Mouse (Mus musculus) CH12.LX (cell line): ENCODE results near the gene Kmt5c. TPM values are rescaled to one million over a fixed set of nuclear protein-coding genes. Genes with fewer than 3 reads are reported as not detected.

ENCODE experiments used
- DNase-seq: peaks from one replicate; pipeline ENCODE4 v3.0.0-alpha.2; 2013; ENCODE audit errors: extremely low read depth
- H3K27ac ChIP-seq: 2 replicates; pipeline ENCODE4 v1.5.1; 2012; ENCODE audit warnings: low read depth, mild to moderate bottlenecking, control low read depth, moderate library complexity; ENCODE audit not compliant: insufficient read depth
- H3K27me3 ChIP-seq: replicated peaks from 2 replicates; pipeline ENCODE3; 2012; ENCODE audit warnings: inconsistent platforms
- H3K36me3 ChIP-seq, 2 experiments: replicated peaks in 1 of 2; 2 replicates each; pipeline versions ENCODE3 to v1.6.1; 2012; ENCODE audit warnings: inconsistent platforms in 1 of 2, low read length in 1 of 2, mild to moderate bottlenecking in 1 of 2, mixed read lengths in 1 of 2, moderate library complexity in 1 of 2; ENCODE audit not compliant: control insufficient read depth in 1 of 2, insufficient read depth in 1 of 2
- H3K4me1 ChIP-seq, 2 experiments: 2 replicates each; pipeline ENCODE4 v1.6.1; 2012; ENCODE audit warnings: inconsistent platforms in 1 of 2, moderate library complexity in 1 of 2; ENCODE audit not compliant: insufficient read depth in 2 of 2, control insufficient read depth in 1 of 2
- H3K4me2 ChIP-seq: 2 replicates; pipeline ENCODE4 v1.6.1; 2012; ENCODE audit warnings: low read depth, mild to moderate bottlenecking, control low read depth; ENCODE audit not compliant: poor library complexity, insufficient read depth, severe bottlenecking
- H3K4me3 ChIP-seq, 3 experiments: fragments of 150-350 bp in 1 of 3; sonication (generic) in 1 of 3; replicated peaks in 1 of 3; 2 replicates each; pipeline versions ENCODE3 to v1.5.1; 2011 to 2012; ENCODE audit warnings: low read depth in 2 of 3, low read length in 2 of 3, mild to moderate bottlenecking in 2 of 3, moderate library complexity in 2 of 3, control low read depth in 1 of 3, improper control_type of control experiment in 1 of 3, inconsistent platforms in 1 of 3, mixed read lengths in 1 of 3; ENCODE audit not compliant: poor library complexity in 1 of 3
- H3K79me2 ChIP-seq: replicated peaks from 2 replicates; pipeline ENCODE4 v1.6.1; 2012; ENCODE audit warnings: mild to moderate bottlenecking, moderate library complexity; ENCODE audit not compliant: control insufficient read depth, poor library complexity, insufficient read depth, severe bottlenecking; ENCODE audit errors: extremely low read depth
- H3K9ac ChIP-seq: 2 replicates; pipeline ENCODE4 v1.6.1; 2012; ENCODE audit warnings: low read depth, mild to moderate bottlenecking, control low read depth, moderate library complexity; ENCODE audit not compliant: insufficient read depth
- H3K9me3 ChIP-seq: replicated peaks from 2 replicates; pipeline ENCODE3; 2012; ENCODE audit warnings: low read length, inconsistent platforms, mixed read lengths
- BHLHE40 ChIP-seq: IDR thresholded peaks from 2 replicates; pipeline ENCODE4 v1.6.1; 2011; ENCODE audit warnings: mild to moderate bottlenecking, low read depth, low read length, improper control_type of control experiment
- CHD1 ChIP-seq: IDR thresholded peaks from 2 replicates; pipeline ENCODE4 v1.6.1; 2012; ENCODE audit warnings: low read depth, low read length, improper control_type of control experiment, inconsistent platforms
- CTCF ChIP-seq, 2 experiments: IDR thresholded peaks in 1 of 2; conservative IDR thresholded peaks in 1 of 2; 2 replicates each; pipeline ENCODE4 v1.5.1; 2011 to 2012; ENCODE audit warnings: low read depth in 2 of 2, low read length in 2 of 2, improper control_type of control experiment in 1 of 2, inconsistent platforms in 1 of 2, mild to moderate bottlenecking in 1 of 2, moderate library complexity in 1 of 2
- E2F4 ChIP-seq: IDR thresholded peaks from 2 replicates; pipeline ENCODE4 v1.6.1; 2011; ENCODE audit warnings: low read depth, low read length, improper control_type of control experiment; ENCODE audit not compliant: insufficient replicate concordance
- ELF1 ChIP-seq: IDR thresholded peaks from 2 replicates; pipeline ENCODE4 v1.6.1; 2014; ENCODE audit warnings: low read depth, mild to moderate bottlenecking, inconsistent platforms, low read length, improper control_type of control experiment
- EP300 ChIP-seq: IDR thresholded peaks from 2 replicates; pipeline ENCODE4 v1.6.1; 2011; ENCODE audit warnings: low read length, improper control_type of control experiment
- ETS1 ChIP-seq: conservative IDR thresholded peaks from 2 replicates; pipeline ENCODE4 v1.6.1; 2012; ENCODE audit warnings: low read depth, mild to moderate bottlenecking, inconsistent platforms, low read length, improper control_type of control experiment, moderate library complexity
- GABPA ChIP-seq: IDR thresholded peaks from 2 replicates; pipeline ENCODE4 v1.6.1; 2012; ENCODE audit warnings: low read depth, low read length, improper control_type of control experiment, inconsistent platforms; ENCODE audit not compliant: insufficient replicate concordance
- HCFC1 ChIP-seq: IDR thresholded peaks from 2 replicates; pipeline ENCODE4 v1.6.1; 2012; ENCODE audit warnings: low read depth, mild to moderate bottlenecking, inconsistent platforms, low read length, improper control_type of control experiment
- IRF4 ChIP-seq: IDR thresholded peaks from 2 replicates; pipeline ENCODE4 v1.6.1; 2014; ENCODE audit warnings: low read depth, mild to moderate bottlenecking, inconsistent platforms, low read length, improper control_type of control experiment
- JUND ChIP-seq: conservative IDR thresholded peaks from 2 replicates; pipeline ENCODE4 v1.6.1; 2011; ENCODE audit warnings: low read depth, low read length, improper control_type of control experiment
- KAT2A ChIP-seq: IDR thresholded peaks from 2 replicates; pipeline ENCODE4 v1.6.1; 2012; ENCODE audit warnings: low read length, improper control_type of control experiment, inconsistent platforms; ENCODE audit not compliant: insufficient replicate concordance
- MAFK ChIP-seq: IDR thresholded peaks from 2 replicates; pipeline ENCODE4 v1.6.1; 2011; ENCODE audit warnings: low read length, improper control_type of control experiment; ENCODE audit not compliant: insufficient replicate concordance
- MEF2A ChIP-seq: IDR thresholded peaks from 2 replicates; pipeline ENCODE4 v1.6.1; 2014; ENCODE audit warnings: low read depth, mild to moderate bottlenecking, inconsistent platforms, low read length, improper control_type of control experiment, borderline replicate concordance
- MYC ChIP-seq: IDR thresholded peaks from 2 replicates; pipeline ENCODE4 v1.6.1; 2011; ENCODE audit warnings: low read depth, mild to moderate bottlenecking, improper control_type of control experiment, low read length
- NELFE ChIP-seq: IDR thresholded peaks from 2 replicates; pipeline ENCODE4 v1.6.1; 2011; ENCODE audit warnings: low read depth, low read length, improper control_type of control experiment
- PAX5 ChIP-seq: IDR thresholded peaks from 2 replicates; pipeline ENCODE4 v1.6.1; 2012; ENCODE audit warnings: low read length, inconsistent platforms, mixed read lengths
- POLR2A ChIP-seq: IDR thresholded peaks from 2 replicates; pipeline ENCODE4 v1.6.1; 2011; ENCODE audit warnings: low read depth, mild to moderate bottlenecking, improper control_type of control experiment, low read length
- POLR2AphosphoS2 ChIP-seq: IDR thresholded peaks from 2 replicates; pipeline ENCODE4 v1.6.1; 2011; ENCODE audit warnings: low read depth, low read length, improper control_type of control experiment
- SIN3A ChIP-seq: IDR thresholded peaks from 2 replicates; pipeline ENCODE4 v1.6.1; 2012; ENCODE audit warnings: low read length, improper control_type of control experiment, inconsistent platforms
- SMC3 ChIP-seq: IDR thresholded peaks from 2 replicates; pipeline ENCODE4 v1.6.1; 2011; ENCODE audit warnings: low read depth, low read length, improper control_type of control experiment
- TBP ChIP-seq: conservative IDR thresholded peaks from 2 replicates; pipeline ENCODE4 v1.6.1; 2011; ENCODE audit warnings: low read depth, low read length, improper control_type of control experiment
- TCF12 ChIP-seq: IDR thresholded peaks from 2 replicates; pipeline ENCODE4 v1.6.1; 2014; ENCODE audit warnings: low read depth, mild to moderate bottlenecking, inconsistent platforms, low read length, improper control_type of control experiment
- UBTF ChIP-seq: IDR thresholded peaks from 2 replicates; pipeline ENCODE4 v1.6.1; 2012; ENCODE audit warnings: low read depth, mild to moderate bottlenecking, inconsistent platforms, low read length, improper control_type of control experiment, moderate library complexity
- USF2 ChIP-seq: conservative IDR thresholded peaks from 2 replicates; pipeline ENCODE4 v1.6.1; 2011; ENCODE audit warnings: low read depth, low read length, improper control_type of control experiment
- ZKSCAN1 ChIP-seq: IDR thresholded peaks from 2 replicates; pipeline ENCODE4 v1.6.1; 2012; ENCODE audit warnings: low read depth, inconsistent platforms, low read length, improper control_type of control experiment, borderline replicate concordance
- ZMIZ1 ChIP-seq: IDR thresholded peaks from 2 replicates; pipeline ENCODE4 v1.6.1; 2012; ENCODE audit warnings: low read depth, mild to moderate bottlenecking, inconsistent platforms, low read length, improper control_type of control experiment
- ZNF384 ChIP-seq: IDR thresholded peaks from 2 replicates; pipeline ENCODE4 v1.6.1; 2012; ENCODE audit warnings: low read depth, low read length, improper control_type of control experiment, inconsistent platforms
- dilution Hi-C: fragments of 300-500 bp; cut with MboI; formaldehyde crosslinking; loops from 2 replicates; pipeline ENCODE4 v1.14.3; 2020; ENCODE audit warnings: low sequenced_read_pairs; ENCODE audit not compliant: extremely low pct_unique_long_range_greater_than_20kb, extremely low pct_ligation_motif_present
- in situ Hi-C: fragments of 300-500 bp; cut with MboI; formaldehyde crosslinking; loops from 3 replicates; pipeline ENCODE4 v1.14.3; 2019; ENCODE audit warnings: low sequenced_read_pairs, low pct_ligation_motif_present, low pct_unique_long_range_greater_than_20kb, mixed read lengths
- polyA plus RNA-seq: library from polyadenylated mRNA; unstranded; fragments of >175 nt; gene quantifications from 2 replicates; pipeline ENCODE4 v1.2.1, GENCODE M21; 2012; ENCODE audit warnings: low read depth; ENCODE audit not compliant: insufficient read length
- total RNA-seq, 2 experiments: library from RNA; depleted of rRNA; stranded (reverse); fragments of 300-350 nt in 1 of 2; fragments of >200 nt in 1 of 2; gene quantifications; 2 replicates each; pipeline ENCODE4 v1.2.3; 2012 to 2014

The Kmt5c gene
- total and polyA plus RNA-seq, 3 experiments: 41.2 to 46.7 (median 41.3) TPM

GRCm38 (mm10) chr7:4751971-4752820 is 12.3 kb downstream of the Kmt5c start:
- TF ChIP-seq POLR2AphosphoS2: no peak
- TF ChIP-seq MEF2A: no peak
- TF ChIP-seq NELFE: no peak
- no peak for TF ChIP-seq ZNF384
- TF ChIP-seq ZKSCAN1: no peak
- TF ChIP-seq PAX5: no peak
- TF ChIP-seq UBTF: no peak
- no peak for TF ChIP-seq ETS1
- TF ChIP-seq ELF1: no peak
- TF ChIP-seq TBP: no peak
- TF ChIP-seq CHD1: no peak
- no peak for TF ChIP-seq SIN3A
- no peaks in the 10 kb centered on the region for H3K79me2 ChIP-seq
- H3K27me3 ChIP-seq: no peaks in the 10 kb centered on the region
- H3K27ac ChIP-seq: no peak overlapping the region
- dilution Hi-C loops: no loop called here
- peaks cover 0 to 37% of the 10 kb centered on the region in 2 experiments for H3K36me3 ChIP-seq
- no peak overlapping the region for H3K4me2 ChIP-seq
- in situ Hi-C loops: no loop called here
- 0 out of 4 replicates have a peak, but pooled peaks cover 0 to 4% of the 10 kb centered on the region in 2 experiments for H3K4me1 ChIP-seq
- H3K4me3 ChIP-seq: no peak overlapping the region
- DNase-seq: no peak
- no peaks in the 10 kb centered on the region for H3K9me3 ChIP-seq
- H3K9ac ChIP-seq: no peak overlapping the region

DNA sequence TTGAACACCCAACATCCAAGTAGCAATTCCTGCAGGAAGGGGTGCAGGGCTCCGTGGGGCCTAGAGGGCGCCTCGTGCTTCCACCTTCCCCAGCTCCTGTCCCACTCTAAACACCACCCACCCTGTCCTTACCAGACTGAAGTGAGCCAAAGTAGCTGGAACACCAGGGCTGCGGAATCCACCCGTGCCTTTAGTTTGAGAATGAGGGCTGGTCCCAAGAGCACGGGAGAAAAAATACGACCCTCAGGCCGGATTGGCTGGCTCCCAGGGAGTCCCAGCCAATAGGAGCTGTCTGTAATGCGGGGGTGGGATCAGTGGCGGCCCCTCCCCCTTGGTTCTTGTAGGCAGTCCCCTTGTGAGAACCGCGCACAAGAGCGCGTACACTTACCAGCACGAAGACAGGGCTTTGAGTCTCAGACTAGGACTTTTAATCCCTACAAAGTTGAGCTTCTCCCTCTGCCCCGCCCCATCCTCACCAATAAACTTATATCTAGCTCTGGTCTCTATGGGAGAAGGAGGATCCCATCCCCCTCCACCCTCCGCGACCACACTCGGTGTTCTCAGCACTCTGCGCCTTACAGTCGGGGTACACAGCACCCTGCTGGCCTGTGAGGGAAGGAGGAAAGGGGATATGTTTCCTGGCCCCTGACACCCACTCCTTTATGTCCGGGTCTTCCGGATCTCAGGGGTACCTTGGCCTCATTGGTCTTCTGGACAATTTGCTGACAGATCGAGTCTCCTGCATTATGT is 13.1 kb downstream of the Kmt5c start, which contains the start of gene Cox6b2:
Cox6b2 (minus strand) TSS at position 274 of the 750 bp plus-strand sequence.
- Histone ChIP-seq H3K36me3 (peaks cover 0 to 30% of the 10 kb centered on the region in 2 experiments), H3K27me3 (no peaks in the 10 kb centered on the region), H3K4me1 (0 out of 4 replicates have a peak, but pooled peaks cover 0 to 4% of the 10 kb centered on the region in 2 experiments), H3K79me2 (no peaks in the 10 kb centered on the region), H3K4me3 (no peak within 1 kb of the TSS), H3K9ac (no peak within 1 kb of the TSS), H3K4me2 (no peak within 1 kb of the TSS), H3K9me3 (no peaks in the 10 kb centered on the region), H3K27ac (no peak within 1 kb of the TSS)
- TF ChIP-seq POLR2A (no peak), TCF12 (no peak), BHLHE40 (no peak), CTCF (conservative IDR thresholded peaks at IDR 0.05 in 1 of 2, IDR thresholded peaks at IDR 0.05 in 1 of 2; ENCODE audit: low read depth in 2 of 2, low read length in 2 of 2) (no peak), NELFE (no peak), ELF1 (no peak), HCFC1 (no peak), EP300 (no peak), E2F4 (no peak), PAX5 (no peak), KAT2A (no peak), TBP (no peak), MAFK (no peak), GABPA (no peak), ZMIZ1 (no peak), MYC (no peak), USF2 (no peak), SMC3 (no peak), JUND (no peak), IRF4 (no peak)
- in situ Hi-C loops (no loop called here), dilution Hi-C loops (no loop called here)
- DNase-seq: no peak
